In the genomic region with DNA sequence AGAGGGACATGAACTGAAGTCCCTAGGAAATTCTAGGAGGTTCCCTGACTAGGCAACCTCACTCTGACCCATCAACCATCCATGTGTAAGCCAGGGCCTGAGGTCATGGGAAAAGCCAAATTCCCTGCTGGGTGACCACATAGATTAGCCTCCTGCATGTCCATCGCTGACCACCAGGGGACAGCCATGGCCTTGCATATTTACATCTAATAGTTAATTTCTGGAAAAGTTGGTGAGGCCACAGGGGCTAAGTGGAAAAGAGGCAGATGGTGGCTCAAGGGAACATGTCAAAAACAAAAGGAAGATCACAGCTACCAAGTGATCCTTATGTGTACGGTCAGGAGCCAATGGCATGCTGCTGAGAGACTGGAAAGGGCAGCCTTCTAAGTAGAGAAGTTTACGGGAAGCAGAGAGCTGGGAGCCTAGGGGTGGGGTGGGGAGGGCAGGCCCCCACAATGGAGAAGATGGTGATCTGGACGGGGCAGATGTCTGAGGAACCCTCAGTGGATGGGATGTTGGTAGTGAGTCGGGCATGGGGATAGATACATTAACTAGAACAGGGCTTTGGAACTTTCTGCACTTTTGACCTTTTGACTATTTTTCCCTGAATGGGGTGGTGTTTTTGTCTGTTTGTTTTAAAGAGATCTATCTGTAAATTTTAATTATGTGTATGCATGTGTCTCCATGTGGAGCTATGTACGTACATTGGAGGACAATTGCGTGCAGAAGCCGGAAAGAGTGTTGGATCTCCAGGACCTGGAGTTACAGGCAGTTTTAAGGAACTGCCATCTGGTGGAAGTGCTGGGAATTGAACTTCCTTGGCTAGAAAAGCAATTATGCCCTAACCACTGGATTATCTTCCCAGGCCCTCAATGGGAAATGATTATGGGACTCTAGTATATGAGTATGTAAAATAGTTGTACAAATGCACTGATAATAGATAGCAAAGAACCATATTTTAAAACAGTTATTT, we compare ENCODE assay signal across 8 mouse cellular contexts. TPM values are rescaled to one million over a fixed set of nuclear protein-coding genes. Genes with fewer than 3 reads are reported as not detected.
DNase-seq lines count a peak whose midpoint lies in the region; ATAC-seq and TF ChIP-seq lines count a peak whose summit lies in the region.
"Had no signal": no experiment of that assay in that cellular context is flagged by ENCODE, and none has a peak within 500 bp of the region (broad histone marks: within the 10 kb centered on the region; RNA-seq: fewer than 3 reads in every experiment).

No protein-coding gene starts in this region.

- 41% methylated on average over 8 of the region's 8 CpGs for WGBS in intestine, embryonic 16.5 days

- no peaks in the 10 kb centered on the region for H3K36me3 ChIP-seq in intestine, embryonic 16.5 days (ENCODE audit: control insufficient read depth, insufficient read depth, low read length)
- no peaks in the 10 kb centered on the region for H3K36me3 ChIP-seq in splenic B cell, adult 2 months (ENCODE audit: control insufficient read depth, insufficient read depth, low read length, poor library complexity, severe bottlenecking)

- TF ChIP-seq CTCF in cortical plate, adult 2 months (IDR thresholded peaks at IDR 0.05; ENCODE audit: extremely low read depth, insufficient read depth, low read length): peak; percentile 66

- H3K4me2 ChIP-seq in intestine, embryonic 16.5 days (ENCODE audit: low read depth, low read length): no peak overlapping the region

- peak; percentile 31 for ATAC-seq in intestine, embryonic 16.5 days

- no peak overlapping the region for H3K27ac ChIP-seq in cortical plate, adult 2 months (ENCODE audit: insufficient read depth, low read length)
- no peak overlapping the region for H3K27ac ChIP-seq in intestine, embryonic 16.5 days (ENCODE audit: low read length)

- no peak overlapping the region for H3K4me3 ChIP-seq in cortical plate, adult 2 months (ENCODE audit: insufficient read depth, low read length)
- H3K4me3 ChIP-seq in intestine, embryonic 16.5 days (ENCODE audit: low read length): no peak overlapping the region
- H3K4me3 ChIP-seq: megakaryocyte, embryonic 14.5 days had no signal

- H3K9ac ChIP-seq in intestine, embryonic 16.5 days (ENCODE audit: low read depth, low read length): 0 out of 2 replicates have a peak overlapping the region, but pooled peaks have one; percentile 9

- H3K9me3 ChIP-seq in intestine, embryonic 16.5 days (ENCODE audit: control insufficient read depth, low read length): no peaks in the 10 kb centered on the region

- no peaks in the 10 kb centered on the region for H3K27me3 ChIP-seq in intestine, embryonic 16.5 days (replicated peaks; ENCODE audit: control insufficient read depth, insufficient read depth, low read length)
- H3K27me3 ChIP-seq in splenic B cell, adult 2 months (ENCODE audit: control insufficient read depth, insufficient read depth, low read length, poor library complexity, severe bottlenecking): no peaks in the 10 kb centered on the region; the same call in 1 of the 2 replicates

- DNase-seq in ovary, postnatal 36 days (ENCODE audit: low spot score): peak; percentile 43
- no peak for DNase-seq in ovary, postnatal 10 days (ENCODE audit: low spot score)
- DNase-seq in adipocyte (ENCODE audit: low spot score): peak; percentile 76
- DNase-seq in lung, adult 18-20 months: peak; percentile 42 to 58
- DNase-seq in splenic B cell, adult 2 months (ENCODE audit: low read depth, low spot score): peak; percentile 26

- no peak for TF ChIP-seq POLR2A in cortical plate, adult 2 months (IDR thresholded peaks at IDR 0.05; ENCODE audit: extremely low read depth, insufficient read depth, low read length)

- H3K4me1 ChIP-seq in cortical plate, adult 2 months (ENCODE audit: control insufficient read depth, insufficient read depth, low read length): no peaks in the 10 kb centered on the region
- H3K4me1 ChIP-seq in intestine, embryonic 16.5 days (ENCODE audit: control insufficient read depth, insufficient read depth, low read length): peaks cover 3% of the 10 kb centered on the region; the same call in 1 of the 2 replicates

RNA-seq across cellular contexts. Expression of a gene that starts 6.3 kb away (rescaled TPM):
- not detected in 2 replicates for polyA plus RNA-seq in cortical plate, adult 2 months (2012; rRNA removed)
- not detected in 2 replicates for polyA plus RNA-seq in intestine, embryonic 16.5 days (2015; fragmentation: Nextera tagmentation; extraction: Ambion mirVana)

RNA-seq across cellular contexts. Expression of a gene that starts 6.5 kb away (rescaled TPM):
- polyA plus RNA-seq in cortical plate, adult 2 months (2012; rRNA removed): not detected in 2 replicates
- not detected in 2 replicates for polyA plus RNA-seq in intestine, embryonic 16.5 days (2015; fragmentation: Nextera tagmentation; extraction: Ambion mirVana)

RNA-seq across cellular contexts. Expression of a gene that starts 6.5 kb away (rescaled TPM):
- not detected in 2 replicates for polyA plus RNA-seq in cortical plate, adult 2 months (2012; rRNA removed)
- not detected in 2 replicates for polyA plus RNA-seq in intestine, embryonic 16.5 days (2015; fragmentation: Nextera tagmentation; extraction: Ambion mirVana)

RNA-seq across cellular contexts. Expression of a gene that starts 30.2 kb away (rescaled TPM):
- 0.23 and 0.29 TPM in 2 replicates for polyA plus RNA-seq in cortical plate, adult 2 months (2012; rRNA removed)
- polyA plus RNA-seq in intestine, embryonic 16.5 days (2015; fragmentation: Nextera tagmentation; extraction: Ambion mirVana): 2.7 and 3.4 TPM in 2 replicates

RNA-seq across cellular contexts. Expression of a gene that starts 30.5 kb away (rescaled TPM):
- not detected in 2 replicates for polyA plus RNA-seq in cortical plate, adult 2 months (2012; rRNA removed)
- polyA plus RNA-seq in intestine, embryonic 16.5 days (2015; fragmentation: Nextera tagmentation; extraction: Ambion mirVana): 11.8 and 14.5 TPM in 2 replicates
